Mouse (Mus musculus): Measurements from ENCODE around the gene Cryga. TPM values are rescaled to one million over a fixed set of nuclear protein-coding genes. Genes with fewer than 3 reads are reported as not detected.

The Cryga gene
- polyA plus RNA-seq, 1 experiment from 2014 or later = 41.0 TPM

- Histone ChIP-seq H3K9ac (no peak overlapping the region), H3K27ac (no peak overlapping the region), H3K4me2 (replicated peaks) (no peak overlapping the region), H3K36me3 (no peaks in the 10 kb centered on the region), H3K4me3 (no peak overlapping the region), H3K27me3 (no peaks in the 10 kb centered on the region), H3K9me3 (no peaks in the 10 kb centered on the region), H3K4me1 (peaks cover 5% of the 10 kb centered on the region; the same call in 1 of the 2 replicates)
- WGBS = 68% methylated on average over 8 of the region's 8 CpGs
- no peak for ATAC-seq (ENCODE audit: insufficient number of reproducible peaks, insufficient read depth, low FRiP score, low TSS enrichment)
Observed at GRCm38 (mm10) chr1:65118150-65118913, 15.2 kb upstream of the Cryga start.

GRCm38 (mm10) chr1:65113536-65114172, 10.5 kb upstream of the Cryga start:
- 91% methylated on average over 5 of the region's 5 CpGs for WGBS
- H3K4me1 ChIP-seq = no peaks in the 10 kb centered on the region
- no peak overlapping the region for H3K27ac ChIP-seq
- H3K27me3 ChIP-seq = no peaks in the 10 kb centered on the region
- ATAC-seq (ENCODE audit: insufficient number of reproducible peaks, insufficient read depth, low FRiP score, low TSS enrichment) = no peak
- H3K36me3 ChIP-seq = no peaks in the 10 kb centered on the region
- H3K4me2 ChIP-seq (replicated peaks) = no peak overlapping the region
- H3K9ac ChIP-seq = no peak overlapping the region
- H3K4me3 ChIP-seq = no peak overlapping the region
- no peaks in the 10 kb centered on the region for H3K9me3 ChIP-seq

GRCm38 (mm10) chr1:65112807-65113196, 9.6 kb upstream of the Cryga start:
- Histone ChIP-seq H3K27ac (no peak overlapping the region), H3K9ac (no peak overlapping the region), H3K4me3 (no peak overlapping the region), H3K4me2 (replicated peaks) (peak overlapping the region; percentile 33), H3K36me3 (no peaks in the 10 kb centered on the region), H3K9me3 (no peaks in the 10 kb centered on the region), H3K27me3 (no peaks in the 10 kb centered on the region), H3K4me1 (no peaks in the 10 kb centered on the region)
- ATAC-seq (ENCODE audit: insufficient number of reproducible peaks, insufficient read depth, low FRiP score, low TSS enrichment) = peak; percentile 50; the same call in 1 of the 2 replicates
- 53% methylated on average over 14 of the region's 14 CpGs for WGBS

- H3K27ac ChIP-seq = no peak overlapping the region
- H3K36me3 ChIP-seq = no peaks in the 10 kb centered on the region
- ATAC-seq (ENCODE audit: insufficient number of reproducible peaks, insufficient read depth, low FRiP score, low TSS enrichment) = no peak
- H3K9me3 ChIP-seq = no peaks in the 10 kb centered on the region
- no peaks in the 10 kb centered on the region for H3K4me1 ChIP-seq
- H3K4me2 ChIP-seq (replicated peaks) = peak overlapping the region; percentile 33
- 10% methylated on average over 8 of the region's 8 CpGs for WGBS
- no peak overlapping the region for H3K9ac ChIP-seq
- no peaks in the 10 kb centered on the region for H3K27me3 ChIP-seq
- no peak overlapping the region for H3K4me3 ChIP-seq
Observed at GRCm38 (mm10) chr1:65112031-65112806, 9.0 kb upstream of the Cryga start.

GRCm38 (mm10) chr1:65109756-65110435, 6.7 kb upstream of the Cryga start:
- Histone ChIP-seq H3K9me3 (no peaks in the 10 kb centered on the region), H3K4me1 (no peaks in the 10 kb centered on the region), H3K9ac (no peak overlapping the region), H3K36me3 (no peaks in the 10 kb centered on the region), H3K4me3 (no peak overlapping the region), H3K4me2 (replicated peaks) (no peak overlapping the region), H3K27ac (no peak overlapping the region), H3K27me3 (no peaks in the 10 kb centered on the region)
- 72% methylated on average over 25 of the region's 25 CpGs for WGBS
- ATAC-seq (ENCODE audit: insufficient number of reproducible peaks, insufficient read depth, low FRiP score, low TSS enrichment) = 0 out of 2 replicates have a peak, but pooled peaks have one; percentile 11

GRCm38 (mm10) chr1:65109196-65109595, 6.0 kb upstream of the Cryga start:
- Histone ChIP-seq H3K4me3 (no peak overlapping the region), H3K36me3 (no peaks in the 10 kb centered on the region), H3K27ac (no peak overlapping the region), H3K4me2 (replicated peaks) (no peak overlapping the region), H3K27me3 (no peaks in the 10 kb centered on the region), H3K9ac (no peak overlapping the region), H3K4me1 (no peaks in the 10 kb centered on the region), H3K9me3 (no peaks in the 10 kb centered on the region)
- WGBS = 86% methylated on average over 8 of the region's 8 CpGs
- no peak for ATAC-seq (ENCODE audit: insufficient number of reproducible peaks, insufficient read depth, low FRiP score, low TSS enrichment)

- WGBS = 88% methylated on average over 10 of the region's 10 CpGs
- no peaks in the 10 kb centered on the region for H3K4me1 ChIP-seq
- H3K4me2 ChIP-seq (replicated peaks) = no peak overlapping the region
- H3K27ac ChIP-seq = no peak overlapping the region
- no peaks in the 10 kb centered on the region for H3K27me3 ChIP-seq
- H3K36me3 ChIP-seq = no peaks in the 10 kb centered on the region
- no peak overlapping the region for H3K9ac ChIP-seq
- ATAC-seq (ENCODE audit: insufficient number of reproducible peaks, insufficient read depth, low FRiP score, low TSS enrichment) = no peak
- no peak overlapping the region for H3K4me3 ChIP-seq
- no peaks in the 10 kb centered on the region for H3K9me3 ChIP-seq
Observed at GRCm38 (mm10) chr1:65107654-65108279, 4.6 kb upstream of the Cryga start.

GRCm38 (mm10) chr1:65096953-65097352, 6.2 kb downstream of the Cryga start:
- WGBS = 80% methylated on average over 3 of the region's 3 CpGs
- H3K4me3 ChIP-seq = no peak overlapping the region
- H3K36me3 ChIP-seq = no peaks in the 10 kb centered on the region
- H3K27me3 ChIP-seq = no peaks in the 10 kb centered on the region
- H3K27ac ChIP-seq = no peak overlapping the region
- no peak overlapping the region for H3K9ac ChIP-seq
- H3K4me1 ChIP-seq = no peaks in the 10 kb centered on the region
- no peaks in the 10 kb centered on the region for H3K9me3 ChIP-seq
- no peak for ATAC-seq (ENCODE audit: insufficient number of reproducible peaks, insufficient read depth, low FRiP score, low TSS enrichment)
- no peak overlapping the region for H3K4me2 ChIP-seq (replicated peaks)

GRCm38 (mm10) chr1:65091566-65091965, 11.6 kb downstream of the Cryga start:
- 86% methylated on average over 3 of the region's 3 CpGs for WGBS
- no peaks in the 10 kb centered on the region for H3K36me3 ChIP-seq
- H3K4me3 ChIP-seq = no peak overlapping the region
- no peak for ATAC-seq (ENCODE audit: insufficient number of reproducible peaks, insufficient read depth, low FRiP score, low TSS enrichment)
- H3K27me3 ChIP-seq = no peaks in the 10 kb centered on the region
- H3K4me1 ChIP-seq = no peaks in the 10 kb centered on the region
- no peak overlapping the region for H3K9ac ChIP-seq
- H3K27ac ChIP-seq = no peak overlapping the region
- no peaks in the 10 kb centered on the region for H3K9me3 ChIP-seq
- no peak overlapping the region for H3K4me2 ChIP-seq (replicated peaks)

GRCm38 (mm10) chr1:65090370-65090769, 12.8 kb downstream of the Cryga start:
- Histone ChIP-seq H3K4me2 (replicated peaks) (no peak overlapping the region), H3K9ac (no peak overlapping the region), H3K27ac (no peak overlapping the region), H3K36me3 (no peaks in the 10 kb centered on the region), H3K27me3 (no peaks in the 10 kb centered on the region), H3K4me1 (no peaks in the 10 kb centered on the region), H3K4me3 (no peak overlapping the region), H3K9me3 (no peaks in the 10 kb centered on the region)
- ATAC-seq (ENCODE audit: insufficient number of reproducible peaks, insufficient read depth, low FRiP score, low TSS enrichment) = no peak
- WGBS = 75% methylated on average over 2 of the region's 2 CpGs
